Mouse (Mus musculus) liver, embryonic 12.5 days (tissue): ENCODE results near the gene Helz. TPM values are rescaled to one million over a fixed set of nuclear protein-coding genes. Genes with fewer than 3 reads are reported as not detected.
"Not testable (repeated sequence)": the region's sequence is repeated elsewhere in the genome, so short reads cannot be mapped to it uniquely, and the experiment has no call there.

Source experiments
- ATAC-seq: fragments of 200-750 bp; cut with Nextera tagmentation; 2 replicates; pipeline ENCODE4 v1.8.0; 2017; ENCODE audit warnings: moderate number of reproducible peaks, mild to moderate bottlenecking, moderate library complexity
- H3K27ac ChIP-seq: fragments of 300-500 bp; sonication (generic); 2 replicates; pipeline ENCODE4 v1.5.1; 2016; ENCODE audit warnings: mild to moderate bottlenecking
- H3K27me3 ChIP-seq: fragments of 300-500 bp; sonication (generic); replicated peaks from 2 replicates; pipeline ENCODE4 v1.6.1; 2016; ENCODE audit warnings: mild to moderate bottlenecking, moderate library complexity
- H3K36me3 ChIP-seq: fragments of 300-500 bp; sonication (generic); 2 replicates; pipeline ENCODE4 v1.6.1; 2016; ENCODE audit warnings: mild to moderate bottlenecking, moderate library complexity
- H3K4me1 ChIP-seq: fragments of 300-500 bp; sonication (generic); 2 replicates; pipeline ENCODE4 v1.6.1; 2016
- H3K4me2 ChIP-seq: fragments of 300-500 bp; sonication (generic); 2 replicates; pipeline ENCODE4 v1.6.1; 2016; ENCODE audit warnings: mild to moderate bottlenecking, moderate library complexity
- H3K4me3 ChIP-seq: fragments of 300-500 bp; sonication (generic); 2 replicates; pipeline ENCODE4 v1.5.1; 2016; ENCODE audit warnings: mild to moderate bottlenecking, moderate library complexity
- H3K9ac ChIP-seq: fragments of 300-500 bp; sonication (generic); 2 replicates; pipeline ENCODE4 v1.6.1; 2016; ENCODE audit warnings: mild to moderate bottlenecking, moderate library complexity
- H3K9me3 ChIP-seq: fragments of 300-500 bp; sonication (generic); replicated peaks from 2 replicates; pipeline ENCODE4 v1.6.1; 2016; ENCODE audit warnings: mild to moderate bottlenecking, moderate library complexity
- WGBS: fragments of 180-500 bp; shearing (Covaris S2); methylation state at CpG from one replicate; pipeline ENCODE4 v1.1.7; 2016; ENCODE audit not compliant: insufficient replicate concordance; 5-methylcytosine and 5-hydroxymethylcytosine counted together
- polyA plus RNA-seq: library from polyadenylated mRNA; unstranded; fragments of >200 nt; fragmentation: Nextera tagmentation; extraction: Ambion mirVana; gene quantifications from 2 replicates; pipeline ENCODE4 v1.2.1, GENCODE M21; 2016

Gene Helz
- polyA plus RNA-seq = 10.6 and 12.3 TPM in 2 replicates

- WGBS = under 1% methylated on average over 63 of the region's 70 CpGs
- peak; percentile 86 for ATAC-seq
- peak within 1 kb of the TSS; percentile 79 for H3K27ac ChIP-seq
Measured at GRCm38 (mm10) chr11:107547351-107548203, at the start of gene Helz. Gene Helz (plus strand): TSS chr11:107547930.

GRCm38 (mm10) chr11:107502801-107503200 is 44.9 kb upstream of the Helz start:
- no peaks in the 10 kb centered on the region for H3K4me1 ChIP-seq
- no peak overlapping the region for H3K4me3 ChIP-seq
- peaks cover 33% of the 10 kb centered on the region for H3K36me3 ChIP-seq
- no peak overlapping the region for H3K4me2 ChIP-seq
- ATAC-seq = no peak
- no peak overlapping the region for H3K27ac ChIP-seq
- H3K9ac ChIP-seq = no peak overlapping the region
- H3K27me3 ChIP-seq = no peaks in the 10 kb centered on the region
- no peaks in the 10 kb centered on the region for H3K9me3 ChIP-seq
- 74% methylated on average over 8 of the region's 8 CpGs for WGBS

More at GRCm38 (mm10) chr11:107547351-107548203, at the start of gene Helz:
- Histone ChIP-seq H3K4me3 (peak within 1 kb of the TSS; percentile 96), H3K4me1 (peaks cover 48% of the 10 kb centered on the region), H3K4me2 (peak within 1 kb of the TSS; percentile 99), H3K27me3 (peaks cover 24% of the 10 kb centered on the region), H3K36me3 (peaks cover 31% of the 10 kb centered on the region), H3K9ac (peak within 1 kb of the TSS; percentile 89), H3K9me3 (no peaks in the 10 kb centered on the region)

- not testable (repeated sequence) for H3K27me3 ChIP-seq, H3K9me3 ChIP-seq, H3K4me1 ChIP-seq, H3K9ac ChIP-seq, H3K27ac ChIP-seq, H3K4me2 ChIP-seq, ATAC-seq, H3K4me3 ChIP-seq
- peaks cover 19% of the 10 kb centered on the region for H3K36me3 ChIP-seq
- 77% methylated on average over 3 of the region's 4 CpGs for WGBS
Measured at GRCm38 (mm10) chr11:107504364-107504763, 43.4 kb upstream of the Helz start.

- H3K4me1 ChIP-seq = peaks cover 19% of the 10 kb centered on the region
- H3K36me3 ChIP-seq = peaks cover 6% of the 10 kb centered on the region; the same call in 1 of the 2 replicates
- no peak for ATAC-seq
- H3K27ac ChIP-seq = no peak overlapping the region
- 64% methylated on average over 1 of the region's 1 CpGs for WGBS
- H3K4me3 ChIP-seq = no peak overlapping the region
- no peak overlapping the region for H3K4me2 ChIP-seq
- no peak overlapping the region for H3K9ac ChIP-seq
- peaks cover 9% of the 10 kb centered on the region; the same call in 1 of the 2 replicates for H3K27me3 ChIP-seq
- no peaks in the 10 kb centered on the region for H3K9me3 ChIP-seq
Measured at GRCm38 (mm10) chr11:107506260-107506659, 41.5 kb upstream of the Helz start.

GRCm38 (mm10) chr11:107509631-107510338 is 37.9 kb upstream of the Helz start:
- Histone ChIP-seq H3K9me3 (no peaks in the 10 kb centered on the region), H3K4me2 (peak overlapping the region; percentile 55)

GRCm38 (mm10) chr11:107510362-107511269 is 37.1 kb upstream of the Helz start:
- no peak overlapping the region for H3K27ac ChIP-seq
- H3K4me1 ChIP-seq = peaks cover 21% of the 10 kb centered on the region
- H3K9ac ChIP-seq = peak overlapping the region; percentile 24; the same call in 1 of the 2 replicates
- no peak; the same call in 1 of the 2 replicates for ATAC-seq
- H3K36me3 ChIP-seq = no peaks in the 10 kb centered on the region
- 2% methylated on average over 18 of the region's 18 CpGs for WGBS
- H3K4me2 ChIP-seq = peak overlapping the region; percentile 55
- no peaks in the 10 kb centered on the region for H3K9me3 ChIP-seq
- 0 out of 2 replicates have a peak overlapping the region, but pooled peaks have one; percentile 0 for H3K4me3 ChIP-seq
- H3K27me3 ChIP-seq = peaks cover 16% of the 10 kb centered on the region

More at GRCm38 (mm10) chr11:107509631-107510338, 37.9 kb upstream of the Helz start:
- 0 out of 2 replicates have a peak, but pooled peaks have one; percentile 19 for ATAC-seq
- peaks cover 21% of the 10 kb centered on the region for H3K4me1 ChIP-seq
- H3K4me3 ChIP-seq = no peak overlapping the region
- no peaks in the 10 kb centered on the region for H3K36me3 ChIP-seq
- WGBS = 20% methylated on average over 11 of the region's 11 CpGs
- H3K27ac ChIP-seq = no peak overlapping the region
- H3K9ac ChIP-seq = no peak overlapping the region
- H3K27me3 ChIP-seq = peaks cover 16% of the 10 kb centered on the region

- H3K36me3 ChIP-seq, H3K27ac ChIP-seq, H3K4me2 ChIP-seq, H3K9me3 ChIP-seq, H3K9ac ChIP-seq, ATAC-seq, H3K4me3 ChIP-seq: not testable (repeated sequence)
- peaks cover 16% of the 10 kb centered on the region for H3K27me3 ChIP-seq
- peaks cover 21% of the 10 kb centered on the region for H3K4me1 ChIP-seq
- WGBS = 34% methylated on average over 5 of the region's 5 CpGs
Measured at GRCm38 (mm10) chr11:107511954-107512353, 35.8 kb upstream of the Helz start.

- Histone ChIP-seq H3K4me3 (no peak overlapping the region), H3K4me2 (no peak overlapping the region), H3K27me3 (peaks cover 16% of the 10 kb centered on the region), H3K4me1 (peaks cover 21% of the 10 kb centered on the region), H3K36me3 (no peaks in the 10 kb centered on the region), H3K27ac (no peak overlapping the region), H3K9me3 (no peaks in the 10 kb centered on the region), H3K9ac (no peak overlapping the region)
- WGBS = 72% methylated on average over 10 of the region's 10 CpGs
- no peak for ATAC-seq
Measured at GRCm38 (mm10) chr11:107513047-107513446, 34.7 kb upstream of the Helz start.

GRCm38 (mm10) chr11:107516387-107516786 is 31.3 kb upstream of the Helz start:
- WGBS = 76% methylated on average over 2 of the region's 2 CpGs
- no peak for ATAC-seq

GRCm38 (mm10) chr11:107518645-107519429 is 28.9 kb upstream of the Helz start:
- H3K9me3 ChIP-seq = no peaks in the 10 kb centered on the region
- WGBS = 55% methylated on average over 5 of the region's 5 CpGs
- no peak for ATAC-seq
- H3K4me3 ChIP-seq = no peak overlapping the region
- H3K4me1 ChIP-seq = no peaks in the 10 kb centered on the region
- no peaks in the 10 kb centered on the region for H3K36me3 ChIP-seq
- H3K9ac ChIP-seq = no peak overlapping the region
- H3K27me3 ChIP-seq = no peaks in the 10 kb centered on the region
- no peak overlapping the region for H3K27ac ChIP-seq
- no peak overlapping the region for H3K4me2 ChIP-seq

More at GRCm38 (mm10) chr11:107516387-107516786, 31.3 kb upstream of the Helz start:
- no peak overlapping the region for H3K9ac ChIP-seq
- no peak overlapping the region for H3K27ac ChIP-seq
- peaks cover 6% of the 10 kb centered on the region; the same call in 1 of the 2 replicates for H3K27me3 ChIP-seq
- no peak overlapping the region for H3K4me2 ChIP-seq
- H3K9me3 ChIP-seq = no peaks in the 10 kb centered on the region
- no peaks in the 10 kb centered on the region for H3K36me3 ChIP-seq
- peaks cover 1% of the 10 kb centered on the region; the same call in 1 of the 2 replicates for H3K4me1 ChIP-seq
- H3K4me3 ChIP-seq = no peak overlapping the region
